Mouse (Mus musculus) left cerebral cortex, postnatal 36 days (tissue): ENCODE results near the gene Tex261. TPM values are rescaled to one million over a fixed set of nuclear protein-coding genes. Genes with fewer than 3 reads are reported as not detected.

Source experiments
- total RNA-seq, 2 experiments: library from RNA; stranded (reverse); gene quantifications; 2 replicates each; pipeline ENCODE4 v1.2.3; 2021

Gene Tex261
- total RNA-seq, 2 experiments from 2014 or later, result 47.0 to 47.9 TPM

Other genes starting within 250 kb of the Tex261 start
- not detected for gene Actg2, start 239.5 kb downstream of the Tex261 start, total RNA-seq
- gene Stambp, start 203.1 kb downstream of the Tex261 start, total RNA-seq, result 10 to 100 TPM; 30.9 to 35.3 TPM
- gene Clec4f, start 119.6 kb downstream of the Tex261 start, total RNA-seq, result not detected
- not detected for gene Cd207, start 98.0 kb downstream of the Tex261 start, total RNA-seq
- not detected for gene Vax2, start 64.5 kb downstream of the Tex261 start, total RNA-seq
- gene Atp6v1b1, start 32.8 kb downstream of the Tex261 start, total RNA-seq, result not detected
- not detected for gene Ankrd53, start 13.2 kb downstream of the Tex261 start, total RNA-seq
- 10 to 100 TPM; 48.4 to 50.1 TPM for gene Nagk, start 19.2 kb upstream of the Tex261 start, total RNA-seq
- gene Paip2b, start 55.9 kb upstream of the Tex261 start, total RNA-seq, result 10 to 100 TPM; 55.0 to 56.6 TPM
- 100 to 1,000 TPM; 114 to 154 TPM for gene Zfp638, start 91.3 kb upstream of the Tex261 start, total RNA-seq
- 1 to 10 TPM; 5.3 TPM for gene Dysf, start 232.8 kb upstream of the Tex261 start, total RNA-seq